Mouse (Mus musculus): ENCODE measurements around the gene Mymx.

GRCm38 (mm10) chr17:45563655-45564530, 38.0 kb downstream of the Mymx start, which contains the start of gene Slc35b2:
- TF ChIP-seq POLR2A (IDR thresholded peaks at IDR 0.05; ENCODE audit: low read depth, low read length): peak; percentile 44
- TF ChIP-seq CTCF (conservative IDR thresholded peaks at IDR 0.05; ENCODE audit: insufficient read depth, insufficient read length, low read depth, low read length): peak; percentile 84
